Mouse (Mus musculus) C2C12 (cell line): ENCODE data around the gene Prkcq. TPM values are rescaled to one million over a fixed set of nuclear protein-coding genes. Genes with fewer than 3 reads are reported as not detected.

Experiments
- H3K27me3 ChIP-seq: one replicate; pipeline ENCODE4 v1.6.1; 2011; ENCODE audit not compliant: control insufficient read depth, insufficient read depth, insufficient read length
- H3K36me3 ChIP-seq: one replicate; pipeline ENCODE4 v1.6.1; 2011; ENCODE audit not compliant: control insufficient read depth, insufficient read depth
- H3K4me3 ChIP-seq: one replicate; pipeline ENCODE4 v1.5.1; 2011; ENCODE audit warnings: mild to moderate bottlenecking, control low read depth; ENCODE audit not compliant: poor library complexity, insufficient read depth, severe bottlenecking
- H3K79me2 ChIP-seq: one replicate; pipeline ENCODE4 v1.6.1; 2011; ENCODE audit not compliant: control insufficient read depth, insufficient read depth
- H3K79me3 ChIP-seq: one replicate; pipeline ENCODE4 v1.6.1; 2011; ENCODE audit warnings: low read depth, control low read depth
- H3ac ChIP-seq: one replicate; pipeline ENCODE3; 2011; ENCODE audit warnings: low read depth; ENCODE audit not compliant: control insufficient read depth, insufficient read length
- CEBPB ChIP-seq: IDR thresholded peaks from one replicate; pipeline ENCODE4 v1.6.1; 2011; ENCODE audit warnings: low read depth, mild to moderate bottlenecking, control low read depth, moderate library complexity
- CTCF ChIP-seq: IDR thresholded peaks from one replicate; pipeline ENCODE4 v1.5.1; 2011; ENCODE audit not compliant: control insufficient read depth, insufficient read depth, insufficient read length
- FOSL1 ChIP-seq: IDR thresholded peaks from one replicate; pipeline ENCODE4 v1.8.0; 2011; ENCODE audit warnings: mild to moderate bottlenecking, low read length; ENCODE audit not compliant: poor library complexity, insufficient read depth, severe bottlenecking
- MAX ChIP-seq: IDR thresholded peaks from one replicate; pipeline ENCODE4 v1.6.1; 2011; ENCODE audit warnings: mild to moderate bottlenecking, control low read depth
- MYOD1 ChIP-seq: IDR thresholded peaks from one replicate; pipeline ENCODE4 v1.6.1; 2011; ENCODE audit warnings: low read depth; ENCODE audit not compliant: control insufficient read depth, insufficient read length
- MYOG ChIP-seq: IDR thresholded peaks from one replicate; pipeline ENCODE4 v1.6.1; 2011; ENCODE audit not compliant: control insufficient read depth, insufficient read length; ENCODE audit errors: extremely low read depth
- USF1 ChIP-seq: IDR thresholded peaks from one replicate; pipeline ENCODE4 v1.6.1; 2011; ENCODE audit warnings: low read depth, mild to moderate bottlenecking, control low read depth, moderate library complexity
- long read RNA-seq, 2 experiments: library from polyadenylated mRNA; unstranded; transcript quantifications; one replicate each; pipeline ENCODE4 v2.0.0; 2019 to 2020
- polyA plus RNA-seq: library from polyadenylated mRNA; unstranded; fragments of >200 nt; fragmentation: generic; extraction: Trizol; gene quantifications from one replicate; pipeline ENCODE4 v1.2.1, GENCODE M21; 2012; ENCODE audit warnings: missing spikeins

The Prkcq gene
- polyA plus RNA-seq: 0.05 TPM
- long read RNA-seq, experiment 1: 0 reads
- long read RNA-seq, experiment 2: 0 reads

DNA sequence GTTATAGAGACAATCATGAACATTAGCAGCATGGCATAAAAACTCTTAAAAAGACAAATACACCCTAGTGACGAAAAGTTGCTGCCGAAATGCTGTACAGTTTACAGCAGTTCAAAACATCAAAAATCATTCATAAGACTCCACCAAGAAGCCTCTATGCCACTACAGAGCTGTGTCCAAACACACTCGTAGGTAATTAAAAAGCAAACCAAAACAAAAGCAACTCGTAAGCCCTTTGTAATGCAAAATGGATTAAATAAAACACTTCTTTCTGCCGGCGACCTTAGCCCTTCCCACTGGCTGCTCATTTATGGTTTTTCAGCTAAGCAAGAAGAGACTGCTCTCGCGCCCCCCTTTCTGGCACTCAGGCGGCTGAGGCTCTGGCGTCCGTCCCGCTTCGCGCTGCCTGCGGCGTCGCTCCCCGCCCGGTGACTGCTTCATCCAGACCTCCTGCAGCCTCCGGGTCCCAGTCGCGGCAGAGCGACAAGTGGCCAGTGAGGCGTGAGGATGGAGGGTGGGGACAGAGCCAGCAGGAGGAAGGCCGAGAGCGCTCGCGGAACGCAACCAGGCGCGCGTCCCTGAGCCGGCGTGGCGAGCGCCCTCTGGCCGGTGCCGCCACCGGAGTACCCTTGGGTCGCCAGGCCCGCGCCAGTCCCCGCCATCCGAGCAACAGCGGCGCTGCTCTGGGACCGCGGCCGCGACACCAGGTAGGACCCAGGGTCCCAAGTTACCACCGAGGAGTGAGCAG is at the start of gene Prkcq:
Prkcq (plus strand) TSS at position 355 of the 748 bp plus-strand sequence.
- Histone ChIP-seq H3K79me3 (no peaks in the 10 kb centered on the region), H3K4me3 (no peak within 1 kb of the TSS)

DNA sequence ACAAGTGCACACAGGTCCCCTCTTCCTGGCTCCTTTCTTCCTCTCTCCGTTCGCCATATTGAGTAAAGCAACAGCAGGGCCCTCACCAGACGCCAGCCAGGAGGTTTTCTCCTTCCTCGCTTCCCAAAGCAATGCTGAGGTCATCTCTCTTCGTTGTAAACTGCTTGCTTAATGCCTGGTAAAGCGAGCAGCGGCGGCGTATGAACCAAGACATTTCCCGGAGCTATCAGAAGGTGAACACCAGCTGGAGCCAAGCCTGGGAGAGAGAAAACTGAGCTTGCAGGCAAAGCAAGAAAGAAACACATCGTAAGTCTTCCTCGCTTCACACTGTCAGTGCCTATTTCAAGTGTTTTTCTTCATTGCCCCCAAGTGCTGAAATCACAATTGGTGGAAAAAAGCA is 41.0 kb upstream of the Prkcq start:
- no peaks in the 10 kb centered on the region for H3K79me2 ChIP-seq
- H3K79me3 ChIP-seq: no peaks in the 10 kb centered on the region
- no peaks in the 10 kb centered on the region for H3K27me3 ChIP-seq
- no peaks in the 10 kb centered on the region for H3K36me3 ChIP-seq
- TF ChIP-seq CTCF: no peak
- no peak for TF ChIP-seq USF1
- TF ChIP-seq FOSL1: no peak
- no peak for TF ChIP-seq CEBPB
- no peak for TF ChIP-seq MYOD1
- TF ChIP-seq MYOG: no peak
- TF ChIP-seq MAX: no peak
- H3K4me3 ChIP-seq: no peak overlapping the region
- no peak overlapping the region for H3ac ChIP-seq

More for the DNA sequence above, at the start of gene Prkcq:
- Histone ChIP-seq H3K36me3 (no peaks in the 10 kb centered on the region), H3K79me2 (no peaks in the 10 kb centered on the region), H3K27me3 (peaks cover 13% of the 10 kb centered on the region), H3ac (no peak within 1 kb of the TSS)
- TF ChIP-seq MYOG (no peak), FOSL1 (no peak), CEBPB (no peak), USF1 (no peak), MYOD1 (no peak), MAX (no peak)

DNA sequence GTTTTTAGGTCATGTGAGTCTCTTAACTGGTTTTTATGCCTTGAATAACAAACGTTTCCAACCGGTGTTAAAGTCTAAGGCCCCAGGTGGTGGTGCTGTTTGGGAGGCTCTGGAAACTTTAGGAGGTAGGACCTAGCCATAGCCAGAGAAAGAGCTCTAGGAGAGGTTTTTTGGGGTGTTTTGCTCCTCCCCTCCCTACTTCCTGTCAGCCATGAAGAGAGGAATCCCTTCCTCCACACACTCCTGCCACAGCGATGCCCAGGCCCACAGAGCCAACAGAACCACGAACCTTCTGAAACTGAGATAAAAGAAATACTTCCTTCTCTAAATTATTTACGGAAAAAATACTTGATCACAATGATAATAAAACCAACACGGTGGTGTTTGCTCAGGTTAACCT is 36.2 kb upstream of the Prkcq start:
- no peak overlapping the region for H3K4me3 ChIP-seq
- H3ac ChIP-seq: no peak overlapping the region
- H3K79me3 ChIP-seq: no peaks in the 10 kb centered on the region
- TF ChIP-seq FOSL1: no peak
- TF ChIP-seq MYOG: no peak
- no peak for TF ChIP-seq MAX
- TF ChIP-seq CTCF: no peak
- no peak for TF ChIP-seq CEBPB
- no peak for TF ChIP-seq MYOD1
- no peak for TF ChIP-seq USF1
- H3K27me3 ChIP-seq: peaks cover 5% of the 10 kb centered on the region
- no peaks in the 10 kb centered on the region for H3K79me2 ChIP-seq
- H3K36me3 ChIP-seq: no peaks in the 10 kb centered on the region

DNA sequence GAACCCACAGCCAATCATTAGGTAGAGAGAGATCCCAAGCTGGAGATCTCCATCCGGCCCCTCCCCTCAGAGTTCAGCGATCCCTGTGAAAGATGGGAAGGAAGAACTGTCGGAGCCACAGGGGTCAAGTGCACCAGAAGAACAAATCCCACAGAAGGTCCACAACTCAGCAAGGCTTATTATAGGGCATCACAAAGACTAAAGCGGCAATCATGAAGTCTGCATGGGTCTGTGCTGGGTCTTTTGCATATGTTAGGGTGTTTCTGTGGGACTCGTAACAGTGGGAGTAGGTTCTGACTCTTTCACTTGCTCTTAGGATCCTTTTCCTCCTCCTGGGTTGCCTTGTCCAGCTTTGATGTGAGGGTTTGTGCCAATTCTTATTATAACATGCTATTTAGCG is 33.8 kb upstream of the Prkcq start:
- Histone ChIP-seq H3K79me2 (no peaks in the 10 kb centered on the region), H3K27me3 (peaks cover 5% of the 10 kb centered on the region), H3K79me3 (no peaks in the 10 kb centered on the region), H3K4me3 (no peak overlapping the region), H3K36me3 (no peaks in the 10 kb centered on the region), H3ac (no peak overlapping the region)
- TF ChIP-seq FOSL1 (no peak), CEBPB (no peak), MYOD1 (no peak), USF1 (no peak), MYOG (no peak), CTCF (no peak), MAX (no peak)

DNA sequence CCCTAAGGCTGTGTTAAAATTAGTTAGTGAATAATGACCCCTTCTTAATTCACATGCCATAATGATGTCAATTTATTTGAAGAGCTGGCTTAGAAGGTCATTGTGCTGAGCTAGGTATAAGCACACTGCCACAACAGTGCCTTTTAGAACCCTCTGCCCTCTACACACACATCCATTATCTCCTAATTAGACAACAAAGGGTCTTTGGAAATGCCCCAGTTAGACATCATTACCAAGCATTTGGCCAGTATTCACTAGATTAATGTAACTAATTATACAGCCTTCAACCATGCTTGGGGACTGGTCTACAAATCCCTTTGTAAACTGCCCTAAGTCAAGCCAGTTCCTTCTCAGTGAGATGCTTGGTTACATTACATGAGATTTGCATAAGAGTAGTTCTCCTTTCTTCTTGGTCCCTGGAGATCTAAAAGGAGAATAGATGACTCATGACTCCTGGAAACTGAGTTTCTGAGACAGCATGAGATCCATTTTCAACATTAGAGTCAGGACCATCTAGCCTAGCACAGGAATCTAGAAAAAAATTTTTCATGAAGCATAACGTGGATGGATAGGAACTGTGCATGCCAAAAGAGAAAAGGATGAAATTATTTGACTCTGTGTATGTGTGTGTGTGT is 32.3 kb upstream of the Prkcq start:
- TF ChIP-seq MYOG: no peak

DNA sequence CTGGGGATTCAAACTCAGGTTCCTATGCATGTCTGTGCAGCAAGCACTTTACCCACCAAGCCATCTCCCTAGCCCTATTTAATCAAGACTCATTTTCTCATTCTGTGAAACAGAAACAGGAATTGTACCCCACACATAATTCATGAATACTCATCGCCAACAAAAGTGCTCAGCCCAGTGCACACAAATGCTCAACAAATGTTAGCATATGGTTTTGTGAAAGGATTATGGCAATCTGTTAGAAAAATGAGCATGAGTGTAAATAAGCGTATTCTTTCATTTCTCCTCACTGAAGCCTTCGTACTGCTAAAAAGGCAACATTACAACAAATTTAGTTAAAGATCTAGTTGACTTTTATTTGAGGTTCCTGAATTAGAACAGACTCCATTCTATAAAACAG is 31.5 kb upstream of the Prkcq start:
- Histone ChIP-seq H3K27me3 (peaks cover 5% of the 10 kb centered on the region), H3K79me3 (no peaks in the 10 kb centered on the region), H3K36me3 (no peaks in the 10 kb centered on the region)

More for the DNA sequence above, 32.3 kb upstream of the Prkcq start:
- H3K36me3 ChIP-seq: no peaks in the 10 kb centered on the region
- no peak overlapping the region for H3K4me3 ChIP-seq
- no peak overlapping the region for H3ac ChIP-seq
- no peaks in the 10 kb centered on the region for H3K79me2 ChIP-seq
- H3K79me3 ChIP-seq: no peaks in the 10 kb centered on the region
- peaks cover 5% of the 10 kb centered on the region for H3K27me3 ChIP-seq

More for the DNA sequence above, 31.5 kb upstream of the Prkcq start:
- no peak overlapping the region for H3ac ChIP-seq
- no peak overlapping the region for H3K4me3 ChIP-seq
- no peaks in the 10 kb centered on the region for H3K79me2 ChIP-seq
- no peak for TF ChIP-seq CEBPB
- TF ChIP-seq MAX: no peak
- no peak for TF ChIP-seq MYOD1
- no peak for TF ChIP-seq USF1
- no peak for TF ChIP-seq CTCF
- TF ChIP-seq MYOG: no peak
- TF ChIP-seq FOSL1: no peak
